Mouse (Mus musculus): ENCODE results near the gene Cldn7.
A peak's percentile ranks its signal among the peaks of the same experiment; 100 is the strongest.
"Not testable (repeated sequence)": the region's sequence is repeated elsewhere in the genome, so short reads cannot be mapped to it uniquely, and the experiment has no call there.

Gene Cldn7

DNA sequence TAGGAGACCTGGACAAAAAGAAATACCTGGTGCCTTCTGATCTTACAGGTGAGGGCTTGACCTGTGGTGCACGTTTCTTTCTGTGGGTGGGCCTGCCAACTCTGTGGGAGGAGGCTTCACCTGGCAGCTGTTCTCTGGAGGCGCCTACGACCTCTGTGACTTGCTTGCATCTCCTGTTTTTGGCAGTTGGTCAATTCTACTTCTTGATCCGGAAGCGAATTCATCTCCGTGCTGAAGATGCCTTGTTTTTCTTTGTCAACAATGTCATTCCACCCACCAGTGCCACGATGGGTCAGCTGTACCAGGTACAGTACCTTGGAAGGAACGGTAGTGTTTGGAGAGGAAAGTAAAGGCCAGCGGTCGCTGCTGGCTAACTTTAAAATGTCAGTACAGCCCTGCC lies 27.8 kb downstream of the Cldn7 start:
- peak; percentile 40 for DNase-seq

DNA sequence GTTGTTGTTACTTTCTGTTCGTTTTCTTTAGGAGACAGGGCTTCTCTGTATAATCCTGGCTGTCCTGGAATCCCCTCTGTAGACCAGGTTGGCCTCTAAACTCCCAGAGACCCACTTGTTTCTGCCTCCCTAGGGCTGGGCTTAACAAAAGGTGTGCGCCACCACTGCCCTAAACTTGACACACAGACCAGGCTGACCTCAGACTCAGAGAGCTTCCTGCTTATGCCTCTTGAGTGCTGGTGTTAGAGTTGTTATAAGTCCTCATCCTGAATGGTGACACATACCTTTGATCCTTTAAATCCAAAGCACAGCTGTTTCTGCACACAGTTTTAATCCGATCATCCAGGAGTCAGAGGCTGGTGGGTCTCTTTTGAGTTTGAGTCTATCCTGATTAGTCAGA lies 28.4 kb downstream of the Cldn7 start:
- DNase-seq = no peak

GRCm38 (mm10) chr11:69994401-69995090 lies 30.0 kb downstream of the Cldn7 start:
- DNase-seq = no peak

GRCm38 (mm10) chr11:69995391-69995960 lies 30.9 kb downstream of the Cldn7 start, which contains the start of gene Phf23:
TSS of gene Phf23 (plus strand) at chr11:69995777.
- peak; percentile 95 for DNase-seq

- DNase-seq = peak; percentile 54
Observed at GRCm38 (mm10) chr11:69996161-69997061, 31.8 kb downstream of the Cldn7 start.

DNA sequence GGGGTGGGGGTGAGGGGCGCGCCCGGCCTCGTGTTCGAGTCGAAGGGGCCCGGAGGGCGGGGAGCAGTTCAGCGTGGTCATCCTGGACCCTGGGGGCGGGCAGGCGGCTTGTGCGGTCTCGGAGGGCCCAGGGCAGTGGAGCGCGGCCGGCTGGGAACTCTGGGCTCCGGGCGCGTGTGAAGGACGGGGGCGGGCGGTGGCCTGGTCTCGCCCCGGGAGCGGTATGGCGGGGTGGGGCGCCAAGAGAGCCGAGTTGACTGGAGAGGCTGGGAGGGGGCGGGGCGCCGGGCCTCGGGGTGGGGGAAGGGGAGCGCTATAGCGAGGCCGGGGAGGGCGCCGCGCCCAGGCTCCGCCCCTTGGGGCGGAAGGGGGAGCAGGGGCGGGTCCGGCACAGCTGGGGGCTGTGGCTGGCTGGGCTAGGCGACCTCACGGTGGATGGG lies 32.5 kb downstream of the Cldn7 start:
- DNase-seq = peak; percentile 90

GRCm38 (mm10) chr11:69998567-69999491 lies 34.2 kb downstream of the Cldn7 start:
- DNase-seq = no peak

DNA sequence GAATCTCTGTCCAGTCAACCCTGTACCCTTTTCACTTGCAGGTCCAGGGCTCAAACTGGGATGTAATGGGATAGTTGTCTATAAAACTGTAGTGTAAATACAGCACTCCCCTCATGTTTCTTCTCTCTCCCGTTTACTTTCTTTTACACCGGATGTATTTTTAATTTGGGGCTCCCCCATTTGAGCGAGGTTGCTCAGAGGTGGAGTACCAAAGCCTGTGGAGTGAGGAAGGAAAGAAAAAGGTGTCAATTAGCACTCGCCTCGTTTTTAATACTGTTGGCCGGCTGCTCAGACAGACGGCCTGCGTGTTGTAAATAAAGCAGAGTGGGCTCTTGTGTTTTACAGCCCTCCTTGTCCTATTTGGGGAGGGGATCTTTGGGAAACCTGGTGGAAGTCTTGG lies 35.1 kb downstream of the Cldn7 start:
- DNase-seq = no peak

- peak; percentile 89 for DNase-seq
Observed at GRCm38 (mm10) chr11:70000396-70000898, 35.9 kb downstream of the Cldn7 start, which contains the start of gene Dvl2. TSS of gene Dvl2 (plus strand) at chr11:70000595.

- no peak for DNase-seq
Observed at GRCm38 (mm10) chr11:70001159-70001558, 36.6 kb downstream of the Cldn7 start.

GRCm38 (mm10) chr11:70001865-70002264 lies 37.3 kb downstream of the Cldn7 start:
- no peak for DNase-seq

DNA sequence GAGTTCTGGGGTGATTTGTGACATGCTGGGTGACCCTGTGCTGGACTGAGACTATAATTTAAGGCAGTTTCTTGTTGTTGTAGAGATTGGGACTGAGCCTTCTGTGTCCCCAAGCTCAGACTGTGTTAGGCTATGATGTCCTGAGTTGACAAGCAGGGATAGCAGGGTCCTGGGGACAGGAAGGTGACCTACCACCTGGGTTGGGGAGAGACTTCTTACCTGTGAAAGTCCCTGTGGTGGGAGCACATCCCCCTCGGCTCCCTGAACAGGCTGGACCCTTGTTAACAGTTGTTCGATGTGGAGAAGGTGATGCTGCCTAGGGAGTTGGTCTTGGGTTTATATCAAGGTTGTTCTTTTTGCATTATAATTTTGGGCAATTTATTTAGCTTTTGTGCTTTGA lies 37.9 kb downstream of the Cldn7 start:
- no peak for DNase-seq

DNA sequence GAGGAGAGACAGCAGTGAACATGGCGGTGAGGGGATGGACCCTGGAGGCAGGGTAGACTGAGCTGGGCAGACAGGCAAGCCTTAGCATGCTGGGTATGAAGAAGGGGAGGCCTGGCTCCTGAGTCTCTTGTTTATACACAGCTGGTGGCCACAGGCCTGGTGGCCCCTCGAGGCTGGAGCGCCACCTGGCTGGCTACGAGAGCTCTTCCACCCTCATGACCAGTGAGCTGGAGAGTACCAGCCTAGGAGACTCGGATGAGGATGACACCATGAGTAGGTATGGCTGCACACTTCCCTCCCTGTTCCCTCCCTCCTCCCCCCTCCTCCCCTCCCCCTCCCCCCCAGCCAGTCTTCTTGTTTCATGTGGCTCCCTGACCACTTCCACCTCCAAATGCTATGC lies 40.9 kb downstream of the Cldn7 start:
- DNase-seq = no peak

- DNase-seq = no peak
Observed at GRCm38 (mm10) chr11:70010033-70010432, 45.5 kb downstream of the Cldn7 start.

DNA sequence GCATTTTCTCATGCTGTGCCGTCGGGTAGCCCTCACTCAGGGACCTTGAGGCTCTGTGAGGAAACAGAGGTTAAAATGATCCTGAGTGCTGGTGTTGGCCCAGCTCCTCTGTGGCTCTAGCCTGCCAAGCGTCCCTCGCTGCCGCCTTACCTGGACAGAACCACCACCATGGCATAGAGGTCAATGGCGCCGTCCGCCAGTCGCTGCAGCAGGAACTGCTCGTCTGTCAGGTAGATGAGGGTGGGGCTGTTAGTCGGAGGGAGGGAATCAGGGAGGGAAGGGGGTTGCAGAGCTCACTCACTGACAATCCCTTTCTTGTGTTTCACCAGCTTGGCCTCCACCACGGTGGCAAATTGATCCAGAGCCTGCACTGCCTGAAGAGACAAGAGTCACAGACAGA lies 46.0 kb downstream of the Cldn7 start:
- no peak for DNase-seq

GRCm38 (mm10) chr11:70010961-70011360 lies 46.4 kb downstream of the Cldn7 start:
- DNase-seq = no peak

- no peak for DNase-seq
Observed at GRCm38 (mm10) chr11:70012931-70013330, 48.4 kb downstream of the Cldn7 start.

- DNase-seq = no peak
Observed at GRCm38 (mm10) chr11:70013408-70013807, 48.8 kb downstream of the Cldn7 start.

DNA sequence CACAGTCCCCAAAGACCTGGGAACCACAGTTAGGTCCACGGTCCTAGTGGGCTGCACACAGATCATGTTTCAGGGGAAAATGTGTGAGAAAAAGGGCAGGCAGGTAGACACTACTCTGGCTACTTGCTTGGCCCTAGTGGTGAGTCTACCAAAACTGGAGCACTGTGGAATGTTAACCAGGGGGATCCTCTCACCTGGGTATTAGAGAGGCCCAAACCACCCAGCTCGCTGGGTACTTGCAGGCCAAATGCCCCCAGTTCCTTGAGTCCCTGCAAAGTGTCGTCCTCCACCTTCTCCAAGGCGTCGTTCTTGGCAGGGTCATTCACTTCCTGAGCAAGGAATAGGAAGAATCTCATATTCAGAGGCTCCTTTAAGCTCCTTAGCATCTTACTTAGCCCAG lies 49.5 kb downstream of the Cldn7 start:
- no peak for DNase-seq

- DNase-seq = peak; percentile 92
Observed at GRCm38 (mm10) chr11:70014880-70015558, 50.4 kb downstream of the Cldn7 start, which contains the start of gene Acadvl. TSS of gene Acadvl (minus strand) at chr11:70015411.

GRCm38 (mm10) chr11:70015677-70016076 lies 51.1 kb downstream of the Cldn7 start:
- DNase-seq = no peak

DNA sequence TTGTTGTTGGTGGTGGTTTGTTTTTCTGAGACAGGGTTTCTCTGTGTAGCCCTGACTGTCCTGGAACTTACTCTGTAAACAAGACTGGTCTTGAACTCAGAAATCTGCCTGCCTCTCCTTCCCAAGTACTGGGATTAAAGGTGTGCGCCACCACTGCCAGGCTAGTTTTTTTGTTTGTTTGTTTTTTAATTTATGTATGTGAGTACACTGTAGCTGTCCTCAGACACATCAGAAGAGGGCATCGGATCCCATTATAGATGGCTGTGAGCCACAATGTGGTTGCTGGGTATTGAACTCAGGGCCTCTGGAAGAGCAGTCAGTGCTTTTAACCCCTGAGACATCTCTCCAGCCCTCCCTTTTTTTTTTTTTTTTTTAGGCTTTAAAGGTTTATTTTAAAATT lies 51.6 kb downstream of the Cldn7 start:
- DNase-seq = not testable (repeated sequence)

All from kidney, adult 18-20 months (tissue).